Mouse (Mus musculus) forelimb bud, embryonic 11.5 days (tissue): ENCODE measurements around the gene Rbbp9.

Experiments
- DNase-seq: peaks from one replicate; pipeline ENCODE4 v3.0.0-alpha.2; 2012; ENCODE audit warnings: low read depth, low spot score

Rbbp9 gene

DNA sequence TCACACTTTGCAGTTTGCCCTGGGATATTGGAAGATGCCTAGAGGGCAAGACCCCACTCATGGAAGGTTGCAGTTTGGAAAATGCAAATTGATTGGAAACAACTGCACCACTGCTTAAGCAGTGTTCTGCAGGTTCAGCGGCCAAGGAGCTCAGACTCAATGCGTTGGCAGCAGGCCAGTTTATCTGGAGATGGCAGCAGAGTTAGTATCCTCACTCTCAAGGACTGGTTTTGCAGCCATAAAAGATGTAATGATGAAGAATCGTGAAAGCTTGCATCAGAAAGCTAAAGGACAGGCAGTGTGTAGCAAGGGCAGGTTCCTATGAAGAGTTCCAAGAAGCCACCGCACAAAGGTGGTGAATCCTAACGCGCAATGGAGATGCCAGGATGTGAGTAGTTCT is 48.5 kb downstream of the Rbbp9 start:
- DNase-seq: no peak
